Mouse (Mus musculus) brain, embryonic 18.5 days (tissue): ENCODE data around the gene Cfap54.

Experiments used
- DNase-seq: peaks from one replicate; pipeline ENCODE4 v3.0.0-alpha.2; 2012; ENCODE audit warnings: low read depth, low spot score

Cfap54 gene

GRCm38 (mm10) chr10:92942848-92943645, 138.4 kb downstream of the Cfap54 start:
- no peak for DNase-seq

DNA sequence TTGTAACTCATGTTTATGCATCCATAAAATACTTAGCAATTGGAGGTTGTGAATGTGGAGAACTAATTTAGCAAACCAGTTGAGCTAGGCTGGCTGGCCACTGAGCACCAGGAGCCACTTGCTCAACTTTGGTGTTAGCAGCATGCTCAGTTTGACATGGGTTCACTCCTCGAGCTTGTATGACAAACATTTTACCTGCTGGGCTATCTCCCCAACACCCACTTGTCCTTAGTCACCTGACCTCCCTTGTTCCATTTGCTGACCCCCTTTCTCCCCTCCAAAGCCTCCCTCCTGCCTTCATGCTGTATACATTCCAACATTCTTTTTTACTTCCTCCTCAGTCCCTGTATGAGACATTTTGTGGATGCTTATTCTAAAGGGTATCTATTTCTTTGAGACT, 139.8 kb downstream of the Cfap54 start:
- no peak for DNase-seq

DNA sequence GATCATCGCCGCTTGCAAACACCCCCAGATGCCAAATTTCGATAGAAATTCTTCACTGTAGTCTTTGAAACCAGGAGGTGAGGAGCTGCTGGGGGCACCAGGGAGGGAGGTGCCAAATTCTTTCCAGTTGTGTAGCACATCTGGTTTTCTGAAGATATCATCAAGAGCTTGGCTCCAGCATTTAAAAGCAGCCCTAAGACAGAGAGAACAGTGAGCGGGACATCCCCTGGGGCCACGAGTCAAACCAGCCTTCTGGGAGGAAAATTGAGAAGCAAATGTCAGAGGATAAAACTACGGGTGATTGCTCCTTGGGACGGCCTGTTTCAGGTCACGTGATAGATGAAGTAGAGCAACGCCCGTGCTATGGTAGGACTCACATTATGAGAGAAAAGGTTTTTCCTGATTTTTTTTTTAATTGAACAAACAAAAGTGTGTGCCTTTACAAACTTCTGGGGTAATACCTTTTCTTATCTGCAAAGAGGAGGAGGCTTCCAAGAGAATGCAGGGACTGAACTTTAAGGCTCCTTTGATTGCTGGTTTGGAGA, 143.6 kb downstream of the Cfap54 start:
- no peak for DNase-seq

DNA sequence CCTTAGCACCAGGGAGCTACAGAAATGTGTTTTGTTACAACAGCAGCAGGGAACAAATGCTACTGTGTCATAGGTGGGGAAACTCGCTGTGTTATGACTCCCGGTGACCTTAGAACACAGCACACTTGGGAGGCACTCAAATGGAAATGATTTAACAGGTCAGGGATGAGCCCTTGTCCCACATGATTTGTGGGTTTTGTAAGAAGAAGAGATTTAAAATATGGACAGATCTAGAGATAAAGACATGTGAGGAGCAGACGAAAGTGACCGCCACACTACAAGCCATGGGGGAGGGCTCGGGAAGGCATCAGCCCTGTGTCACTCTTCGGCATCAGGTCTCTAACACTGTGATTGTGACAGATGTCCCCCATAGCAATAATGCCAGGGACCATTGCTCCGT, 144.3 kb downstream of the Cfap54 start:
- DNase-seq, result no peak

GRCm38 (mm10) chr10:92934506-92934905, 146.9 kb downstream of the Cfap54 start:
- DNase-seq, result no peak

- DNase-seq, result no peak
Observed at GRCm38 (mm10) chr10:92933616-92934015, 147.8 kb downstream of the Cfap54 start.

GRCm38 (mm10) chr10:92932464-92932863, 149.0 kb downstream of the Cfap54 start:
- no peak for DNase-seq

- DNase-seq, result no peak
Observed at GRCm38 (mm10) chr10:92930036-92930435, 151.4 kb downstream of the Cfap54 start.

DNA sequence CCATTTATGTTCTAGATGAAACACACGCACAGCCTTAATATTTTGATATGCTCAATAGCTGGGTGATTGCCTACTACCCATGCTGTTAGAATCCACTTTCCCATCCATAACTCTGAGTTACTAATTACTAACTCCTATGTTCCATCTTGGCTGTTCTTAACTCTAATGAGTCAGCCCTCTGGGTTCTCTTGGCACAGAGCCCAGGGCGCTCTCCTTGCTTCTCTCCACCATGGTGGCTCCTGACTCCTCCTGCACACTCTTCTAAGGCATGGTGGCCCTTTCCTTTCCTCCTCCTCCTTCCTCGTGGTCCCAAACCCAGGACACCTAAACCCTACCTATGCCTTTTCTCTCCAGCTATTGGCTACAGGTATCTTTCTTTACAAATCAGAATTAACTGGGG, 153.2 kb downstream of the Cfap54 start:
- no peak for DNase-seq

GRCm38 (mm10) chr10:92918551-92918950, 162.9 kb downstream of the Cfap54 start:
- no peak for DNase-seq

GRCm38 (mm10) chr10:92907246-92907645, 174.2 kb downstream of the Cfap54 start:
- DNase-seq, result no peak

DNA sequence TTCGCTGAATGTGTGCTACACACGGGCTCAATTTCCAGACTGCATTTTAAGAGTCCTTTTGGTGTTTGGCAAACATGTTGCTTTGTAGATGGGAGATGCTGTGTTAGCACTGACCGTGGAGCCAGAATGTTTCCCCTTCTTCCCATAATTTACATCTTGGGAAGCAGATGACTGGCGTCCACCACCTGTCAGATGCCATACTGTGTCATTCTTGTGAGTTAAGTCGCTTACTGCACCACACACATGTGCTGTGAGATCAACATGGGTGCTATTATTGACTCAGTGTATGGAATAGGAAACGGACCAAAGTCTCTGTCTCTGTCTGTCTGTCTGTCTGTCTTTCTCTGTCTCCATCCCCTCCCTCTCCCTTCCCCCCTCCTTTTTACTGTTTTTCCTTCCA, 193.0 kb downstream of the Cfap54 start:
- DNase-seq, result peak; percentile 28

DNA sequence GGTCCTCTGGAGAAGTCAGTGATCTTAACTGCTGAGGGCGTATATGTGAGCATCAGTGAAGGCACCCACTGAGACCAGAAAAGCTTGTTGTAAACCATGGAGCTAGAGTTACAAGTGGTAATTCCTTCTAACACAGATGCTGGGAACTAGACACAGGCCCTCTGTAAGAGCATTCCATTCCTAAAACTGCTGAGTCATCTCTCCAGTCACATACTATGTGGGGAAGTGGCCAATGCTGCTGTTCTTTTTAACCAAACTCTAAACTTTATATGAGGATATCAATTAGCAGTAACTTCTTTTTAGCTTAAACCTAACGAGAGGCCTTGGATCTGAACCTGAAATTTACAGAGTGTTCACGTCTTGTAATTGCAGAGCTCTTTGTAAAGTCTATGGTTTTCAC, 203.4 kb downstream of the Cfap54 start:
- no peak for DNase-seq

- DNase-seq, result no peak
Observed at GRCm38 (mm10) chr10:92840980-92841379, 240.4 kb downstream of the Cfap54 start.

DNA sequence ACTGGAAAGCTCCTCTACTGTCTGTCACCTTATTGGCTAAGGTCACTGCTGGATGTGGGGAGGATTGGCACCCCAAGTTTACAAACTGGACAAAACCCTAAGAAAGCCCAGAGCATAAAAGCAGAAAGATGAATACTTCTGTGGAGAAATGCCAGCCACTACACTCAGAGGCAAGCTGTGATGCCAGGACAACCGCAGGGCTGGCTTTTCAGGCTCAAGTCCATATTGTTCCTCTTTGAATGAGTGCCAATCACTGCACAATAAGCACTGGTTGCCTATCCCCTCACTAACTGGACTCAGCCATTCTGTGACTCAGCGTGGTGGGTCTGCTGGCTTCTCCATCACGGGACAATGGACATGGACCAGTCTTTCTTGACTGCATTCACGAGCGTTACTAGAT, 243.8 kb downstream of the Cfap54 start:
- peak; percentile 47 for DNase-seq

GRCm38 (mm10) chr10:92837045-92837444, 244.4 kb downstream of the Cfap54 start:
- no peak for DNase-seq

- DNase-seq, result no peak
Observed at GRCm38 (mm10) chr10:92821499-92821898, 259.9 kb downstream of the Cfap54 start.

DNA sequence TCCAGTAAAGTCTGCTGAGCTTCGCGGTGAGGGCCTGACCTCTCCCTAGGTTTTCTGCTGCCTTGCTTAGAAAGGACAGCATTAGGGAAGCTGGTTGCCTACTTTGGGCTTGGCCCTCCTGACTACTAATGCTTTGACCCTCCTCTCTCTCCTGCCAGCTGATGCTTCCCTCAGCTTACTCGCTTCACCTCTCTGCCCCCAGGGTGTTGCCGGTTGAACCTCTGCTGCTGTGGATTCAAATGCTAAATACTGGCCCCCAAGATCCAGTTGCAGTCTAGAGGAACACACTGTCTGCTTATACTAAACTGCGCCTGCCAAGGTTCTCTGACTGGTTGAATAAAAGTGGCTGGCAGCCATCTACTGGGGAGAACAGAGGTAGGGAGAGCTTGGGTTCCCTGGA, 263.2 kb downstream of the Cfap54 start:
- DNase-seq, result no peak

DNA sequence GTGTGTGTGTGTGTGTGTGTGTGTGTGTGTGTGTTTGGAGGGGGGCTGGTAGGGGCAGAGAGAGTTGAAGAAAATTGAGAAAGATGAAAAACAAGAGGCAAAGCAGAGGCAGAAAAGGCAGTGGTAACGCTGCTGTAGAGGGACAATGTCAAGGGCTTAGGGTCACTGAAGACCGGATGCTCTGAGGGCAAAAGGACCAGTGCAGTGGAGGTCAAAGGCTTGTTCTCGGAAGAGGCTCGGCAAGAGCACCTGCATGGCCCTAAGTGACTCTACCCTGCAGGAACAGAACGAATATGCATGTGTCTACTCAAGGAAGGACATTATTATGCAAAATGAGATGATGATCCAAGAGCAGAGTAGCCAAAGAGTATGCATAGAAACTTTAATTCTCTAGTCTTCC, 264.5 kb downstream of the Cfap54 start:
- no peak for DNase-seq

- no peak for DNase-seq
Observed at GRCm38 (mm10) chr10:92810894-92811293, 270.5 kb downstream of the Cfap54 start.

GRCm38 (mm10) chr10:92791908-92792307, 289.5 kb downstream of the Cfap54 start:
- no peak for DNase-seq

DNA sequence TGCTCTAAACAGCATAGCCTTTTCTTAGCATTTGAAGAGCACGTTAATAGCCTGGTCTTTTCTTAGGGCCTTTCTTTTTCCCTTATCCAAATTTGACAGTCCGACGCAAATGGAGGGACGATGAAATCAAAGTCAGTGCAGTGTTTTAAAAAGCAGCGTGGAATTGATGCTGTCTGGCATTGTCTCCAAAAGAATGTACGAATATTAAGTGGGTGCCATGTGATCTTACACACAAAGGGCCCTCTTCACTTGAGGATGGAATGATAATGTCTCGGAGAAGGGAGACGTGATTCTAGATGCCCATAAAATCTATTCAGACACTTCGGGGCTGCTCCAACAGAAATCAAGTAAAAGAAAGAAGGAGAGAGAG, 289.9 kb downstream of the Cfap54 start:
- DNase-seq, result no peak

GRCm38 (mm10) chr10:92790893-92791530, 290.4 kb downstream of the Cfap54 start:
- no peak for DNase-seq
